Mouse (Mus musculus) stomach, postnatal 0 days (tissue): ENCODE measurements at regions not wholly inside any gene's neighbourhood (a gene's known extent, or its start where the extent isn't known, plus 50 kb on each side); places are given as distances from the start of the nearest gene placed in this dataset.

Experiments
- CTCF ChIP-seq: IDR thresholded peaks from 2 replicates; pipeline ENCODE4 v1.5.1; 2016; ENCODE audit warnings: antibody characterized with exemption, low read depth, mild to moderate bottlenecking, moderate library complexity
- EP300 ChIP-seq: optimal IDR thresholded peaks from 2 replicates; pipeline ENCODE3; 2016; ENCODE audit warnings: antibody characterized with exemption

- no peak for TF ChIP-seq CTCF
- no peak for TF ChIP-seq EP300
These were observed 119.6 kb upstream of the Nt5e start for GRCm38 (mm10) chr9:88207378-88207777.
